Mouse (Mus musculus): ENCODE data around the gene Numb. TPM values are rescaled to one million over a fixed set of nuclear protein-coding genes. Genes with fewer than 3 reads are reported as not detected.
"Not testable (repeated sequence)": the region's sequence is repeated elsewhere in the genome, so short reads cannot be mapped to it uniquely, and the experiment has no call there.

Numb gene
- 47.5 and 52.1 TPM in 2 replicates for total RNA-seq (2021)
- long read RNA-seq, transcript Numb-204 (11 exons, 3,549 nt) = major isoform, 5 of 43 reads
- long read RNA-seq, partial matches to known transcripts = 11 of 43 reads
- long read RNA-seq, other reads (novel, unspliced or antisense) = 27 of 43 reads

DNA sequence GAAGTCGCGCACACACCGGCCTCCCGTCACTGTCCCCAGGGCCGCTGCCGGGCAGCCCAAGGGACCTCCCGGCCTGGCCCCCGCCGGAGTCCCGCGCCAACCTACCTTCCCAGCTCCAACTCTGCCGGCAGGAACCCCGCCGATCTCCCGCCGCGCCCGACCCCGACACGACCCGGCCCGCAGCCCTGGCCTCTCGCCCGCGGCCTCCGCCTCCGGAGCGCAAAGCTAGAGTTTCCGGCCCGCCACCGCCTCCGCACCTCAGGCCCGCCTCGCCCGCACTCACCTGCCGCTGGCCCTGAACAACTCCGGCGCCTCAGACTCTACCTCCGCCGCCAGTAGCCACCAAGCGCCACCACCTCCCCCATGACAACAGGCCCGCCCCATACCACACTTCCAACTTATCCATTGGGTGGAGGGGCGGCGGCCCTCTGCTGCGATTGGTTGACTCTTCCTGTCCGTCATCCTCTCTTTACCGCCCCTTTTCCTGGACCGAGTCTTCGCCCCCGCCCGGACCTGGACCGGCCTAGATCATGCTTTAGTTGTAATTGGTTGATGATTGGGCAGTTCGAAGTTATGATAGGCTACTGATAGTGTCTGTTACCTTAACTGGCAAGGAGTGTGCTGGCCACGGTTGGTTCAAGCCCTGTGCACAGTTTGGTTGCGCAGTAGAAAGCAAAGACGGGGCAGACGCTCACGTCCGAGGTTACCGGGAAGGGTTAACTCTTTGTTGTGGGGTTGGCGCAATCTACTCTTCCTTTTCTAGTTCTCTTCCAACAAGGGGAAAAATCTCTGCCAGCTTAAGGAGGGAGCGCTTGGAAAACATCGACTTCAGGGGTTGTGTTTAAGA is at the start of gene Numb:
Gene Numb, minus strand, starts transcription at position 400 of the 847 bp plus-strand sequence.
- DNase-seq = peak; percentile 96

DNA sequence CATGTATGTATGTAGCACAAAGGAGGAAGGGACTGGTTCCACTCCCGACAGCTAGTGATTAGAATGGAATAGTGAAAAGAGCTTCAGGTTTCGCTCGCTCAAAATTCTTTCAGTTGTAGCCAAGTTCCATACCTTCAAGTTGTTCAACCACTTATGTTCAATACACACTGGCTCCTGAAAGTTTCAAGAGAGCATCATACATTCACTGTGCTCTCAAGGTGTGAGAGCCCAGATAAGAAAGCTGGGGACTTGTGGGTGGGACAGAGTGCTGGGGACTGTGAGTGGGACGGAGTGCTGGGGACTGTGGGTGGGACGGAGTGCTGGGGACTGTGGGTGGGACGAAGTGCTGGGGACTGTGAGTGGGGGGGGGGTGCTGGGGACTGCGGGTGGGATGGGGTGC is 43.5 kb upstream of the Numb start:
- DNase-seq = no peak

- DNase-seq = no peak
These were observed 36.5 kb upstream of the Numb start for GRCm38 (mm10) chr12:83958278-83958677.

- DNase-seq = no peak
These were observed 30.2 kb upstream of the Numb start for GRCm38 (mm10) chr12:83951711-83952575.

GRCm38 (mm10) chr12:83950840-83951701 is 29.3 kb upstream of the Numb start:
- peak; percentile 51 for DNase-seq

DNA sequence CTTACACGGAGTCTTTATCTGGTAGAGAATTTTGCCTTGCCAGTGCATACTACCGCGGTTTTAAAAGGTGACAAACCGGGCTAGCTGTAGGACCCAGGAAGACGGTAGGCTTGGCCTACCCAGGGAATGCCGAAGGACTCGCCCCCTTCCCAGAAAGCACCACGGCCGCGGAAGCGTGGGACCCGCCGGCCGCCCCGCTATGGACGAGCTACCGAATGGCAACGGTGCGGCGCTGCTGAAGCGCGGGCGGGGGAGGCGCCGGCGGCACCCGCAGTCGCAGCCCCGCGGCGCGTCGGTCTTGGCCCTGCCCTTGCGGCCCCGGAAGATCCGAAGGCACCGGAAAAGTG is 28.7 kb upstream of the Numb start, which contains the start of gene Riox1:
Gene Riox1, plus strand, starts transcription at position 116 of the 347 bp plus-strand sequence.
- DNase-seq = peak; percentile 86

- DNase-seq = no peak
These were observed 28.2 kb upstream of the Numb start for GRCm38 (mm10) chr12:83949776-83950492.

- no peak for DNase-seq
These were observed 27.3 kb upstream of the Numb start for GRCm38 (mm10) chr12:83949043-83949442.

DNA sequence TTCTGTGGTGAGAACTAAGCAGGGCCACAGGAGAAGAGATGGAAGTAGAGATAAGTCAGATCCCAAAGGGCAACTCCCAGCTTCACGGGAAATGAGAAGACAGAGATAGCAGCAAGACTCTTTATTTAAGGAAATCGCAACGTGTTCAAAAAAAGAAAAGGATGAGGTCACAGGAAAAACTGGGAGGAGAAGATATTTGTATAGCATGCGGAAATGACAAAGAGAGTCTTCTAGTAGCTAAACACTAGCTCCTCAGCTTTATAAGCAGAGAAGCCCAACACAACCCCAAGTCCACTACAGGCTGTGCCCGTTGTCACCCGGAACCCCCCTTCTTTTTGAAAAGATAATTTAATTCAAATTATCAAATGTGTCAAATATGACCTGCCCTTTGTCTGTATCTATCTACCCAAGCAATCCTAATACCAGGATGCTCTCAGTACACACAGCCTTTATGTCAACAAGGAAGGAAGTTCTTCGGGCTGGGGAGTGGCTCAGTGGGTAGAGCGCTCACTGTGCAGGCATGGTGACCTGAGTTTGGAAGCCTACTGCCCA is 25.6 kb upstream of the Numb start:
- DNase-seq = no peak

DNA sequence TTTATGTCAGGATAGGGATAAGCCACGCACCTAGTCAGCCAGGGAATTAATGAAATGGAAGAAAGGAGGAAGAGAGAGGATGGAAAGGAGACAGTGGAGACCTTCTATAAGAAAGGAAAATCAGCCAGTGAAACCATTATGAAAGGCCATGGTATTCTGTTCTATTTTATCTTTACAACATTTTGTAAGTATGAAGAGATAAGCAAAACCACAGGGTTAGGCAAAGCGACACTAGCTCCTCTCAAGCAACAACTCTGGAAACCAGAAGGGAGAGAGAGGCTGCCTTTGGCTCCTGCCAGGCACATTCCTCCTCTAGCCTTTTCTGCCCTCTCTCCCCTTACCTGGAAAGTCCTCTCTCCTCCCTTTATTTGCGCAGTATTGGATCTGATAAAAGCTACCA is 20.2 kb upstream of the Numb start:
- no peak for DNase-seq

- no peak for DNase-seq
These were observed 18.3 kb upstream of the Numb start for GRCm38 (mm10) chr12:83940031-83940430.

GRCm38 (mm10) chr12:83939332-83939731 is 17.6 kb upstream of the Numb start:
- DNase-seq = no peak

GRCm38 (mm10) chr12:83938592-83938991 is 16.9 kb upstream of the Numb start:
- not testable (repeated sequence) for DNase-seq

- DNase-seq = no peak
These were observed 15.9 kb upstream of the Numb start for GRCm38 (mm10) chr12:83937600-83937999.

DNA sequence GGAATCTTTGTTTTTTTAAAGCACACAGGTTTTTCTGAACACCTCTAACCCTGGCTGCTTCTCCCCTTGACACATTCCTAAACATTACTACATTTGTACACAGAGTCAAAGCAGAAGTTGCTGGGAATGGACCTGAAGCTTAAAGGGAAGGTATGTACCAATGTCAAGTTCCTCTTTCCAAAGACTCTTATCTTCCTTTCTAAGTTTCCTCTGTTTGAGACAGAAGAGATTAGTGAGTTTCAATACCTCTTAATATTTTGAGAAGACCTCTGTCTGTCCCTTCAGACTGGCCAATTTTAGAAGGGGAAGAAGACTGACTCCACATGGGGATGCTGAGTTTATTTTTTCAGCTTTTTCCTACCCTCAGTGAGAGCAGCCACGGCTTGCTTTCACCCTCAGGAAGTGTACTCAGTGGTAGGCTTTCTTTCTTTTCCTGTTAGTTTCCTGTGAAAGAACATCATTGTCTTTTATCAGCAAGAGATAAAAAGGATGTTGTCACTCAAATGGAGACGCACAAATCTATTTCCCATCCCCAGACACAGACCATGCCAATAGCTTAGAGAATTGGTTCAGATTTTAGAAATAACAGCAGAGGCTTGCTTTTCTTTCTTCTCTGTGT is 7.6 kb upstream of the Numb start:
- DNase-seq = no peak

- DNase-seq = no peak
These were observed 6.0 kb upstream of the Numb start for GRCm38 (mm10) chr12:83927747-83928146.

DNA sequence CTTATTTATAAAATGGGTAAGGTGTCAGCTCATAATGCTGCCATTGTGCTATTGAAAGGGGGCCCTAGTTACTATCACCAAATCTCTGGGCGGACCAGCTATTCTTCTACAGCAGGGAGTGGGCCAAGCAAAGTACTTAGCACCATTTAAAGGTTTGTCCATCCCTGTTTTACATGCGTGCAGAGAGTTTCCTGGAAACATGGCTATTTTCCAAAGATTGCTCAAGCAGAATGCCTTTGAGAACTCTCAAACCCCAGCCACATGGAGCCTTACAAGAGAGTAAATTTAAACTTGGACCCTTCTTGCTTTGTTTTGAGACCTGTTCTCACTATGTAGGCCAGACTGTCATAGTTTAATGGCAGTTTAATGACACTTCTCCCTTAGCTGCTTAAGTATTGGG is 4.3 kb upstream of the Numb start:
- DNase-seq = no peak

- DNase-seq = no peak
These were observed 3.5 kb upstream of the Numb start for GRCm38 (mm10) chr12:83925160-83925703.

GRCm38 (mm10) chr12:83924332-83924731 is 2.6 kb upstream of the Numb start:
- DNase-seq = no peak

DNA sequence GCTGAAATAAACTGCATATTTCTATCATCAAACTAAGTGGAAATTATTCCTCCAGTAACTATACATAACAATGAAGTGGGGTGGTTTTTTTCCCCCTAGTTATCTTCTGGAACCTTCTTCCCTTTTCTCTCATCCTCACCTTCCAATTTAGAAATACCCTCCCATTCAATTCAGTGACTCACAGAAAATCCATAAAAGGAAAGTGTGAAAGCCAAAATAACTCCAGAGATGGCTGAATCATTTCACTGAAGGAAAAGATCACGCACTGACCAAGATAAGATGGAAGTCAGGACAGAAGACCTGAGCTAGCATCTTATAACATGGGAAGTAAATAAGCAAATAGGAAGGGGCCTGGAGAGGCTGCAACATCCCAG is 1.7 kb upstream of the Numb start:
- DNase-seq = no peak
